Mouse (Mus musculus) megakaryocyte, embryonic 14.5 days (primary cell): ENCODE results near the gene Gm14139.

Experiments used
- FLI1 ChIP-seq: IDR thresholded peaks from 2 replicates; pipeline ENCODE4 v1.6.1; 2012; ENCODE audit warnings: low read length, inconsistent platforms, mixed read lengths
- GATA1 ChIP-seq: IDR thresholded peaks from 3 replicates; pipeline ENCODE4 v1.6.1; 2012; ENCODE audit warnings: mixed read lengths, low read length, inconsistent platforms, borderline replicate concordance

DNA sequence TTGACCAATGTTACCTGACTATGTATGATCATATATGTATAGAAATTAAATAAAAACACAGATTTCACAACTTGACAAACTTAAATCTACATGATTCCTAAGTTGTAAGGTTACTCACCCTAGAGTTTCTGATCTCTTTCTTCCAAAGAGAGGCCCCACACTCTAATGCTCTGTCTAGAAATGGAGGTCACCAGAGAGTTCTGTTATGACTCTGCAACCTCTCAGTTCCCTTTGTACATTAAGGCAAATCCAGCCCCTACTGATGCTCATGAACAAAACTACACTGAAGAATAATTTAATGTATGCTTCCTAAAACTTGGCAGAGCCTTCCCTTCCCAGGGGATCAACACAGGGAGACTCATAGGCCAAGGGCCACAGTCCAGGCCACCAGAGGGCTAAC, 14.9 kb upstream of the Gm14139 start:
- no peak for TF ChIP-seq FLI1
- TF ChIP-seq GATA1 = no peak
